Mouse (Mus musculus): Measurements from ENCODE around the gene Zfp975. TPM values are rescaled to one million over a fixed set of nuclear protein-coding genes. Genes with fewer than 3 reads are reported as not detected.

Zfp975 gene
- 2.3 and 5.7 TPM in 2 replicates for polyA plus RNA-seq (2012; rRNA removed)

GRCm38 (mm10) chr7:42692362-42693158, at the start of gene Zfp975:
Gene Zfp975, minus strand, starts transcription at chr7:42692742.

DNA sequence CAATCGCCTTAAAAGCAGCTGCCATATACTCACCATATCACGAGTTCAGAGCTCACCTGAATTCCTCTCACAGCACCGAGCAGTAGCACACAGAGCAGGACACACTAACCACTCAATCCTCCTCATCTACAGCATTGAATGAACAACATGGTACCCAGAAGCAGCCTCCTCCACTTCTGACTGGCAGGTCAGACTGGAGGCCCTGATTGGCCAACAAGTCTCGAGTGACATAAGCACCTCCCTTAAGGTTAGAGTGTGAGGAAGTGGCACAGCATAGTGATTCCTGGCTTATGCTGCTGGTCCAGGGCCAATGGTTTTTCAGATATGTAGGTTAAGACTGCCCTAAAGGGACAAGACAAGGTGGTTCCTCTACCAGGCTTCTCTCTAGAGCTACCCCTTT, 34.4 kb upstream of the Zfp975 start, which contains the start of gene Gm17067:
TSS of gene Gm17067 (minus strand) at position 101 of the 400 bp plus-strand sequence.

GRCm38 (mm10) chr7:42642152-42643115, 50.1 kb downstream of the Zfp975 start, which contains the start of gene Zfp976:
Gene Zfp976, minus strand, starts transcription at chr7:42642588.

Other genes starting within 250 kb of the Zfp975 start
- gene 4933421I07Rik, start 244.6 kb downstream of the Zfp975 start, polyA plus RNA-seq (2012; rRNA removed), result not detected in 2 replicates
- 11.6 and 17.2 TPM in 2 replicates for gene Zfp141, start 187.0 kb downstream of the Zfp975 start, polyA plus RNA-seq (2012; rRNA removed)
- gene Gm21028, start 114.2 kb downstream of the Zfp975 start, polyA plus RNA-seq (2012; rRNA removed), result not detected in 2 replicates
- 0.50 and 1.2 TPM in 2 replicates for gene Zfp977, start 100.2 kb downstream of the Zfp975 start, polyA plus RNA-seq (2012; rRNA removed)
- gene Zfp976, start 50.2 kb downstream of the Zfp975 start, polyA plus RNA-seq (2012; rRNA removed), result 1.9 and 3.3 TPM in 2 replicates
- gene Gm17067, start 34.3 kb upstream of the Zfp975 start, polyA plus RNA-seq (2012; rRNA removed), result not detected in 2 replicates
- not detected in 2 replicates for gene Vmn2r62, start 100.8 kb upstream of the Zfp975 start, polyA plus RNA-seq (2012; rRNA removed)
- gene Gm2381, start 174.5 kb upstream of the Zfp975 start, polyA plus RNA-seq (2012; rRNA removed), result not detected in 2 replicates
- gene Vmn2r63, start 241.1 kb upstream of the Zfp975 start, polyA plus RNA-seq (2012; rRNA removed), result not detected in 2 replicates